19 mouse cellular contexts compared by ENCODE assay signal in genomic region chr8:95156108-95156507, GRCm38 (mm10).
"Had no signal": no experiment of that assay in that cellular context is flagged by ENCODE, and none has a peak within 500 bp of the region (broad histone marks: within the 10 kb centered on the region; RNA-seq: fewer than 3 reads in every experiment).

No protein-coding gene starts in this region.

- ATAC-seq: inflammation-experienced regulatory T-cells, adult 6 months; midbrain, embryonic 13.5 days; midbrain, embryonic 16.5 days had no signal

- H3K27me3 ChIP-seq: kidney, embryonic 15.5 days; liver, embryonic 13.5 days; midbrain, embryonic 13.5 days had no signal

- H3K27ac ChIP-seq: kidney, embryonic 15.5 days; liver, embryonic 13.5 days; midbrain, embryonic 10.5 days; midbrain, embryonic 13.5 days had no signal

- DNase-seq: kidney, adult 18-20 months; kidney, postnatal 25 days; layer of hippocampus, adult 9-11 months; liver, embryonic 13.5 days; lung, adult 2 months; lung, postnatal 14 days; lung, postnatal 4 days; right cerebral cortex, adult 18-20 months; right cerebral cortex, postnatal 14 days; right cerebral cortex, postnatal 4 days; thymus, adult 18-20 months; thymus, postnatal 14 days had no signal

- H3K4me2 ChIP-seq: kidney, embryonic 15.5 days; liver, embryonic 13.5 days; midbrain, embryonic 13.5 days had no signal

- H3K9ac ChIP-seq: kidney, embryonic 15.5 days; liver, embryonic 13.5 days; midbrain, embryonic 13.5 days had no signal

- H3K4me3 ChIP-seq: kidney, embryonic 15.5 days; layer of hippocampus, adult 2 months; liver, embryonic 13.5 days; midbrain, embryonic 10.5 days; midbrain, embryonic 13.5 days; myocyte had no signal

- H3K9me3 ChIP-seq: kidney, embryonic 15.5 days; liver, embryonic 13.5 days; midbrain, embryonic 10.5 days; midbrain, embryonic 13.5 days had no signal

- H3K36me3 ChIP-seq: kidney, embryonic 15.5 days; liver, embryonic 13.5 days; midbrain, embryonic 10.5 days; midbrain, embryonic 13.5 days had no signal
